Mouse (Mus musculus): ENCODE results near the gene Il4i1.

DNA sequence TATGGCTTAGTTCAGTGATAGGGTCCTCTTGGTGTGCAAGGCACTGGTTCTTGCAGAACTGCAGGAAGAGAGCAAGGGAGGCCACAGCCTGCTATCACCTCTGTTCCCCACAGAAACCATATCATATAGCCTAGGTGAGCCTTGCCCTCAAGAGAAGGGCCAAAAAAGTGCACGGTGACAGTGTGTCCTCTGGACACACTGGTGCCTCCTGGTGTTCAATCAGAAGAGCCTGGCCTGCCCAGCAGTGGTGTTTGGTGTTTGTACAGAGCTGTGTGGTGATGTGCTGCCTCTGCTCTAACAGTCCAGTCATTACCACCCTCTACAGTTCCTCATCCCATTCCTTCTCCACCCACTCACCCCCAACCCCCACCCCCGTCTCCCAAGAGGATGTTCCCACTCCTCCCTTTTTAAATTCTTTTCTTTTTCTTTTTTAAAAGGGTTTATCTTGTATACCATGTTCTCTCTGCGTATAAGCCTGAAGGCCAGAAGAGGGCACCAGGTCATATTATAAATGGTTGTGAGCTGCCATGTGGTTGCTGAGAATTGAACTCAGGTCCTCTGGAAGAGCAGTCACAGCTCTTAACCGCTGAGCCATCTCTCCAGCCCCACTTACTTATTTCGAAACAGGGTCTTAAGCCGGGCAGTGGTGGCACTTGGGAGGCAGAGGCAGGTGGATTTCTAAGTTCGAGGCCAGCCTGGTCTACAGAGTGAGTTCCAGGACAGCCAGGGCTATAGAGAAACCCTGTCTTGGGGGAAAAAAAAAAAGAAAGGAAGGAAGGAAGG is 5.7 kb downstream of the Il4i1 start:
- TF ChIP-seq CTCF (conservative IDR thresholded peaks at IDR 0.05; ENCODE audit: insufficient read depth, insufficient read length, low read depth, low read length) (peak; percentile 36; the same call in 1 of the 2 replicates), POLR2A (IDR thresholded peaks at IDR 0.05; ENCODE audit: low read depth, low read length) (no peak)
